Mouse (Mus musculus) kidney, adult 18-20 months (tissue): Measurements from ENCODE around the gene Gdf7.

Experiments used
- DNase-seq: peaks from one replicate; pipeline ENCODE4 v3.0.0; 2021

Gdf7 gene

GRCm38 (mm10) chr12:8326825-8327674 is 25.3 kb upstream of the Gdf7 start:
- peak; percentile 94 for DNase-seq

DNA sequence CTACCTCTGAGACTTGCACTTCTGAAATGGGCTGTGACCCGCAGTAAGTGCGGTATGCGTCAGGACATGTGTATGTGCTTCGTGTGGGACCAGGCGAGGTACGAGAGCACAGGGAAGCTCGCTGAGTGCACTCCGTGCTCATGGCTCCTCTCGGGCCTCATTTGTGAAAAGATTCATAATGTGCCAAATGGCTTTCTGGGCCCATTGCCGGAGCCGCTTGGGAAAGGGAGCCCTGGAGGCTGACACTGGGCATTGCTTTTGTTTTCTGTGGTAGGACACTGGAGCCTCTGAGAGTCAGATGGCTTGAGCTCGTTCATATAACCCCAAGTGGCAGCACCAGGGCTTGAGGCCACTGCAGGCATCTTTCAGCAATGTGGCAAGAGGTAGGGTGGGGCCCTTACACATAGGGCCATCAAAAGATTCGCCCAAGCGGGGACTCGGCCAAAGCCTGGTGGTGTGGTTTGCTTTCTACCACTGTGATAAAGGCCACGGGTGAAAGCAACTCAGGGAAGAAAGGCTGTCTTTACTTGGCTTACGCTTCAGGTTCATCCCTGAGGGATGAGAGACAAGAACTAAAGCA is 24.3 kb upstream of the Gdf7 start:
- no peak for DNase-seq

- no peak for DNase-seq
Measured at GRCm38 (mm10) chr12:8325245-8325942, 23.6 kb upstream of the Gdf7 start.

GRCm38 (mm10) chr12:8324086-8324485 is 22.3 kb upstream of the Gdf7 start:
- DNase-seq, result no peak

- DNase-seq, result no peak
Measured at GRCm38 (mm10) chr12:8321506-8321905, 19.8 kb upstream of the Gdf7 start.

DNA sequence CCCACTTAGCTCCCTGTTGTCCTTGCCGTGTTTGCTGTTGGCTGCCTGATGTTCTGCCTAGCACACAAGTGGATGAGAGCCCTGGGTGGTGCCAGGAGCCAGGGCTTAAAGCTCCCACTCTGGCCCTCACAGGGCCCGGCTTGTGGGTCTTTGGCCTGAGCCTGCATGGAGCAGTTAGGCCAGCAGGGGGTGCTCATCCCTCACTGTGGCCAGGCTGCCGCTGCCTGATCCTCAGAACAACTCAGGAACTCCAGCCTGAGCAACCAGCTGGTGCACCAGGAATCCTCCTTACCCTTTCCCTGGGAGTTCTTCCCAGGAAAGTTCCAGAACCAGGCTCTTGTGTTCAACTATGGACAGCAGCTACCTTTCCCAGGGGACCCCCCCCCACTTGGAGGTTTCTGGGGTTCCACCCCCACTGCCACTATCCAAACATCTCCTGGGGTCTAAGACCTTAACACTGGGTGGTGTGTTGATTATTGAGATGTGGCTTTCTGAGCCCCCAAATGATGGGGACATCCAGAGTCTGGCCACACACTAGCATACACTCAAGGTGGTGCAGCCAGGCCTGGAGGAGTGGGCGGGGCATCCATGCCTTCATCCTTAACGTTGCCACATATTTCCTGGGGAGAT is 18.4 kb upstream of the Gdf7 start:
- DNase-seq, result peak; percentile 86

- no peak for DNase-seq
Measured at GRCm38 (mm10) chr12:8316541-8316940, 14.8 kb upstream of the Gdf7 start.

- DNase-seq, result no peak
Measured at GRCm38 (mm10) chr12:8313773-8314172, 12.0 kb upstream of the Gdf7 start.

DNA sequence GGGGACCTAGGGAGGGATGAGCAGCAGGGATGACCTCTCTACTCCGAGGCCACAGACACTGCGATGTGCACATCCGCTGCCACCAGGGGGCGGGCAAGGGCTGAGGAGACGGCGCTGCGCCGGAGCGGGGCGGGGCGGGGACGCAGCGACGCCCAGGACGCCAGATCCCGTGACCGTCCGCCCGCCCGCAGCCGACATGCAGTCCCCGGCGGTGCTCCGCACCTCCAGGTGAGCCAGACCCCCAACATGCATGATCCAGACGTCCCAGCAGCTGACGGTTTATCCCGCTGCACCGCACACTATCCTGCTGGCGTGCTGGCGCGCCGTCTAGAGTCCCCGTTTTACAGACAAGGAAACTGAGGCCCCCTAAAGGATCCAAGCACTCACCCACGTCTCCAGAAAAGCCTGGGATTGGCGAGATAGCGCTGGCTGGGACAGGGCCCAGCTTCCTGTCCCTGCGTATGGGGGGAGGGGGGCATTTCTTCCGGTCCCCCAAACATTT is 11.6 kb upstream of the Gdf7 start, which contains the start of gene Hs1bp3:
Gene Hs1bp3, plus strand, starts transcription at position 163 of the 502 bp plus-strand sequence.
- peak; percentile 88 for DNase-seq

- DNase-seq, result no peak
Measured at GRCm38 (mm10) chr12:8312266-8312665, 10.5 kb upstream of the Gdf7 start.

- no peak for DNase-seq
Measured at GRCm38 (mm10) chr12:8310992-8311391, 9.2 kb upstream of the Gdf7 start.

DNA sequence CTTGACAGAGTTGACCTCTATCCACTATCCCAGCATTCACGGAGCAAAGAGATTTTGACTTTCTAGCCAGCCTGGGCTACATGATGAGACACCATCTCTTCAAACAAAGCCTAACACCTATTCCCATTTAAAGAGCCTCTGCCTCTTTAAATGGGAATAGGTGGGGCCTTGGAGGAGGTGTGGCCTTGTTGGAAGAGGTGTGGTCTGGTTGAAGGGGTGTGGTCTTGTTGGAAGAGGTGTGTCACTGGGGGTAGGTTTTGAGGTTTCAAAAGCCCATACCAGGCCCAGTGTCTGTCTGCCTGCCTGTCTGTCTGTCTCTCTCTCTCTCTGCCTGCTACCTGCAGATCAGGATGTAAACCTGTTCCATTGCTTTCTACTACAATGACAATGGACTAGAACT is 5.2 kb upstream of the Gdf7 start:
- no peak for DNase-seq

- peak; percentile 74 for DNase-seq
Measured at GRCm38 (mm10) chr12:8306432-8306831, 4.7 kb upstream of the Gdf7 start.

DNA sequence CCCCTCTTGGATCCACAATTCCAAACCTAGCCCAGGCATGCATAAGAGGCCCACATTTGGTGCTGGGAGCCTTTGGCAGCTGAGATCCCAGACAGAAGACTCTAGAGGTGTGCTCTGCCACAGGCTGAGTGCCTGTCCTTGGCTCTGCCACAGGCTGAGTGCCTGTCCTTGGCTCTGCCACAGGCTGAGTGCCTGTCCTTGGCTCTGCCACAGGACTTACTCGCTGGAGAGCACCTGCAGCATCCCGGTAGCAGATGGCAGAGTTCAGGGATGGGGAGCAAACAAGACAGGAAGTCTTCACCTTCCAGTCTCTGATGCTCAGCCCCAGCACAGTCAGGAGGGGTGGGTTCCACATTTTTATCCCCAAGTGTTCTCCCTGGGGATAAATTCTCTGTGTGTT is 3.5 kb upstream of the Gdf7 start:
- DNase-seq, result no peak

DNA sequence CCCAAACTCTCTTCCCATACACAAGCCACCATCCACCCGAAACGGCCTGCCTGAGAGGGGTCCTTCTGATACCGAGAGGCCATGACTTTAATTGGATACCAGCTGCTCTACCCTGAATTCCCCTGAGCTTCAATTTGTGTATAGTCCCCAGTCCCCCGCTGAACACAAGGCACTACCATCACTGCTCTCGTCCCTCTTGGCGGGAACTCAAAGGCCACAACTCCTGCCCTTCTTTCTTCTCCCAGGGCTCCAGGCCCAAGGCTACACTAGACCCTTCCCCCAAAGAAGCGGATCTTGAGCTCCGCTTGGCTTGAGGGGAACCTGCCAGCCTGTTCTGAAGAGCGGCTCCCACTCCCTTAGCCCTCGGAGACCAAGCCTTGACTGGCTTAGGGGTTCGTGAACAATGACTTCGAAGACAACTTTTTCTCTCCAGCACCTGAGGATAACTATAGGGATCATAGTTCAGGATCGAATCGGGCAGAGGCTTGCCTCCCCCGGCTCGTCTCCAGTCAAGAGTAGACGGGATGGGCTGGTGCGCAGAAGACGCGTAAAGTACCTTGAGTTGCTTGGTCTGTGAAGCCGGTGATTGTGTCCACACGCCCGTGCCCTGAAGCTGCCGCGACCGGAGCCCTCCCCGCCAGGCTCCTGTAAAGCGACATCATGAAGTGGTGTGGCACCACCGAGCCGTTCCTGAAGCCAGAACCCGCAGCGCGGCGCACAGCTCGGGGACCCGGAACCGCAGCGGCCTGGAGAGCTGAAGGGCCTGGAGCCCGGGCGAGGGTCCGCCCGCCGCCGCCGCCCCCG is 541 bp downstream of the Gdf7 start:
- DNase-seq, result no peak

DNA sequence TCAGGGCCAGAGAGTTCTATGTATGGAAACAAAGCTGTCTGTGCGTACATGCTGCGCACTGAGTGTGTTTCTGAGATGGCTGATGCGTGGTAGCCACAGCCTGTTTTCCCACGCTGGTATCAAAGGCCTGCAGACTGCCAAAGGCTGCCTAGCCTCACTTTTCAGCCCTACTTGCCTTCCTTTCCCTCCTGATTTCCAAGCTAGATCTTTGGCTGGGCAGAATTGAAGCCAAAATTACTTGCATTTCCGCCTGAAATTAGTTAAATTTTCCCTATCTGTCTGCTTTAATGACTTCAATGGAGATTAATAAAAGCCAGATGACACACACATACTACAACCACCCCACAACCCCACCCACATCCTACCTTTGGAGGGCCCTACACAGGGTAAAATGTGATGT is 1.2 kb downstream of the Gdf7 start:
- no peak for DNase-seq

GRCm38 (mm10) chr12:8300111-8300480 is 1.7 kb downstream of the Gdf7 start:
- DNase-seq, result no peak

- no peak for DNase-seq
Measured at GRCm38 (mm10) chr12:8299143-8300110, 2.3 kb downstream of the Gdf7 start.

DNA sequence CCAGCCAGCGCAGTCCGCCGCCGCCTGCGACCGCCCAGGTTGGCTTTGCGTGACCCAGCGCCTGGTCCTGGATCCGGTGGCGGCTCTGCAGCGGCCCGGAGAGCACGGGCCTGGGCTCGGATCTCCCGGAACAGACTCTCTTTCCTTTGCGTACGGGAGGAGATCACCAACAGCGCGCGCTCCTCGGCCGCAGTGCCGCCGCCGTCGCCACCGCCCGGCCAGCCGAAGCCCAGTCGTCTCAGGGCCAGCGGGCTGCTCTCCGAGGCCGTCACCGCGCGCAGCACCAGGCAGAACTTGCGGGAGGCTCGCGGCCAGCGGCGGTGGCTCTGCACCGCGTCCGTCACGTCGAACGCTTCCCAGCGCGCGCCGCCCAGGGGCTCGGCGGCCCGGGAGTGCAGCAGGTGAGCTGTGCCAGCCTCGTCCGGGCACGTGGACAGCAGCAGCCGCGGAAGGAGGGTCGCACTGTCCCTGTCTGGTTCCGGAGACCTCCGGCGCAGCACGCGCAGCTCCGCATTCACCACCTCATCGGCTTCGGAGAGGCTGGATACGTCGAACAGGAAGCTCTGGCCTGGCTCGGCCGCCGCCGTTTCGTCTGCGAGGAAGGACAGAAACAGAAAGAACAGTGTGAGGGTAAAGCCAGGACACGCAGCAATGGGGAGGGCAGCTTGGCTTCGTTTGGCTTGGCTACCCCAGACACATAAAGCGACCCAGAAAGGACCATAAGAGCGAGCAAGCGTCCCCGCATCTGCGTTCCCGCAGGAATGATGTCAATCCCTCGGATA is 3.2 kb downstream of the Gdf7 start:
- DNase-seq, result no peak

DNA sequence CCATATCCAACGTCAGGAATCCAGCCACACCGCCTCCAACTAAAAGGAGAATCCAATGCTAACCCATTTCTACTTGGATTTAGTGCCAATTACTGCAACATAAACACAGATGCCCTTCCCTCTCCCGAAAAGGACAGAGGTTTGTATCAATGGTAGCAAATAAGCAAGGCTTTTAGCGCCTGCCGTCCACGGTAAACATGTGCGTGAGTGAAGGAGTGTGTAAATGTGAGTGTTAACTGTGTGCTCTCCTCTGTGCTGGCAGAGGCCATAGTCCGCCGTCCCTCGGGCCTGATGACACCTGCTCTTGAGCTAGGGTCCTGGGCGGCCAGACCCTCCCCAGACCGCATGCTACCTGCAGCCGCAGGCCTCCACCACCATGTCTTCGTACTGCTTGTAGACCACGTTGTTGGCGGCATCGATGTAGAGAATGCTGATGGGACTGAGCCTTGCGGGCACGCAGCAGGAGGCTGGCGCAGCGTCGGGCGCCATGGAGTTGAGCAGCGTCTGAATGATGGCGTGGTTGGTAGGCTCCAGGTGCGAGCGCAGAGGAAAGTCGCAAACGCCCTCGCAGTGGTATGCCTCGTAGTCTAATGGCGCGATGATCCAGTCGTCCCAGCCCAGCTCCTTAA is 4.1 kb downstream of the Gdf7 start:
- DNase-seq, result no peak
